ENCODE assay signal across 8 mouse cellular contexts in the genomic region with DNA sequence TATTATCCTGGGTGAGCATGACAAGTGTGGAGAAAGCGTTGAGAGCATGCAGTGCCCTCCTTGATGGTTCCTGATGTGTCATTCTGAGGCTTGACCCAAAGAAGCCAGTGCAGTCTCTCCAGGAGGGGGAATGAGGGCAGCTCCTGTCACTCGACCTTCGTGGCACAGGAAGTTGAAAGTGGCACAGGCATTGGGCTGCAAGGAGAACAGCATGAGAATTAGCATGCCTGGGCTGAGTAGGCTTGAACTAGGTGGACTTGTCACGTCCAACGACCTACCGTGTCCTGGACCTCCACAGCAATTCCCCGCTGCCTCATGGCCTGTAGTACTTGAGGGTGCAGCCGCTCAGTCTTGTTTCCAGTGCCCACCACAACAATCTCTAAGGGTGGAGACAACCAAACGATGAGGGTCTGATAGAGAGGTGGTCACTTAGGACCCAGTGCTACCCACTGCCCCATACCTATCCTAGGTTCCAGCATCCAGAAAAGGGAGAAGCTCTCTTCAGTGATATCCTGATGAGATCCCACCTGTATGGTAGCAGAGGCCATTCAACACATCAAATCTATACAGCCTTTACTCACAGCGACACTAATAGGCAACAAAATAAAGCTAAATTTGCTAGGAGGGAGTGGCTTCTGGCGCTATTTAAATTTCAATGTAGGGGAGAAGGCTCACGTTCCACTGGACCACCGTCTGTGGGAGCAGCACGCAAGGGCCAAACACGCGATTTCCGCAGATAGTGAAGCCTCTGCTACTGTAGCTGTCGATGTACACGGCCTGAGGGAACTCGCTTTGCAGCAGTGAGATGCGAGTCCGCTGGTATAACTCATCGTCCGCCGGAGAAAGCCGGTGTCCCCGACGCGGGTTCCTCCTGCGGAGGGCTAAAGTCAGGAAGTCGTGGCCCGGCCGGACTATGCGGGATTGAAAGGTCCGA. TPM values are rescaled to one million over a fixed set of nuclear protein-coding genes. Genes with fewer than 3 reads are reported as not detected.
A peak's percentile ranks its signal among the peaks of the same experiment; 100 is the strongest.
DNase-seq lines count a peak whose midpoint lies in the region; ATAC-seq and TF ChIP-seq lines count a peak whose summit lies in the region.

No protein-coding gene starts in this region.

- H3K27me3 ChIP-seq in testis, adult 2 months (ENCODE audit: control insufficient read depth, insufficient read depth, low read length): no peaks in the 10 kb centered on the region
- no peaks in the 10 kb centered on the region for H3K27me3 ChIP-seq in intestine, embryonic 14.5 days (replicated peaks; ENCODE audit: control insufficient read depth, insufficient read depth, low read length)
- no peaks in the 10 kb centered on the region for H3K27me3 ChIP-seq in midbrain, postnatal 0 days (ENCODE audit: insufficient read depth, low read length)

- peak overlapping the region; percentile 98 for H3K4me3 ChIP-seq in testis, adult 2 months (ENCODE audit: control insufficient read depth, low read depth, low read length)
- peak overlapping the region; percentile 70 for H3K4me3 ChIP-seq in intestine, embryonic 14.5 days (ENCODE audit: low read depth, low read length)
- peak overlapping the region; percentile 70 for H3K4me3 ChIP-seq in midbrain, postnatal 0 days (ENCODE audit: low read depth, low read length)

- no peak for TF ChIP-seq CTCF in testis, adult 2 months (IDR thresholded peaks at IDR 0.05; ENCODE audit: control insufficient read depth, insufficient read depth, insufficient replicate concordance, low read depth, low read length)
- no peak for TF ChIP-seq CTCF in midbrain, postnatal 0 days (IDR thresholded peaks at IDR 0.05)

- 10% methylated on average over 35 of the region's 35 CpGs for WGBS in intestine, embryonic 14.5 days
- 13% methylated on average over 35 of the region's 35 CpGs for WGBS in midbrain, postnatal 0 days

- DNase-seq in cerebellum, adult 11-12 months: peak; percentile 39
- DNase-seq in cerebellum, postnatal 36 days: no peak
- DNase-seq in testis, postnatal 10 days (ENCODE audit: low spot score): no peak
- DNase-seq in intestine, embryonic 14.5 days (ENCODE audit: low spot score): no peak
- DNase-seq in midbrain, postnatal 0 days (ENCODE audit: low spot score): peak; percentile 24
- DNase-seq in urinary bladder, postnatal 25 days (ENCODE audit: low spot score): no peak
- no peak for DNase-seq in gastrocnemius, adult 8-10 months (ENCODE audit: low spot score in 2 of 2)

- no peaks in the 10 kb centered on the region for H3K9me3 ChIP-seq in intestine, embryonic 14.5 days (ENCODE audit: control insufficient read depth, low read length)
- H3K9me3 ChIP-seq in midbrain, postnatal 0 days (ENCODE audit: low read length): no peaks in the 10 kb centered on the region

- peaks cover 2% of the 10 kb centered on the region for H3K36me3 ChIP-seq in testis, adult 2 months (ENCODE audit: control insufficient read depth, insufficient read depth, low read length)
- peaks cover 45% of the 10 kb centered on the region for H3K36me3 ChIP-seq in intestine, embryonic 14.5 days (ENCODE audit: control insufficient read depth, insufficient read depth, low read length)
- H3K36me3 ChIP-seq in midbrain, postnatal 0 days (ENCODE audit: insufficient read depth, low read length): peaks cover 29% of the 10 kb centered on the region

- H3K9ac ChIP-seq in intestine, embryonic 14.5 days (ENCODE audit: low read length): peak overlapping the region; percentile 58
- H3K9ac ChIP-seq in midbrain, postnatal 0 days (replicated peaks; ENCODE audit: low read length, poor library complexity, severe bottlenecking): peak overlapping the region; percentile 79

- TF ChIP-seq POLR2A in testis, adult 2 months (IDR thresholded peaks at IDR 0.05; ENCODE audit: control insufficient read depth, low read depth, low read length): peak; percentile 43; the same call in 1 of the 2 replicates

- peaks cover 20% of the 10 kb centered on the region for H3K4me1 ChIP-seq in testis, adult 2 months (ENCODE audit: control insufficient read depth, insufficient read depth, low read length)
- peaks cover 22% of the 10 kb centered on the region for H3K4me1 ChIP-seq in intestine, embryonic 14.5 days (replicated peaks; ENCODE audit: control insufficient read depth, insufficient read depth, low read length)
- peaks cover 21% of the 10 kb centered on the region for H3K4me1 ChIP-seq in midbrain, postnatal 0 days (ENCODE audit: insufficient read depth, low read length)

- no peak for ATAC-seq in intestine, embryonic 14.5 days (replicated peaks; ENCODE audit: low FRiP score, low TSS enrichment, low read depth)
- no peak for ATAC-seq in midbrain, postnatal 0 days (ENCODE audit: low FRiP score)

- peak overlapping the region; percentile 95 for H3K27ac ChIP-seq in testis, adult 2 months (ENCODE audit: control insufficient read depth, insufficient read depth, low read depth, low read length)
- H3K27ac ChIP-seq in intestine, embryonic 14.5 days (ENCODE audit: low read depth): peak overlapping the region; percentile 92
- peak overlapping the region; percentile 98 for H3K27ac ChIP-seq in midbrain, postnatal 0 days (ENCODE audit: low read depth, low read length)

- peak overlapping the region; percentile 83 for H3K4me2 ChIP-seq in intestine, embryonic 14.5 days (ENCODE audit: low read length)
- peak overlapping the region; percentile 99 for H3K4me2 ChIP-seq in midbrain, postnatal 0 days (ENCODE audit: low read depth, low read length, poor library complexity, severe bottlenecking)

RNA-seq across cellular contexts. Expression of a gene that starts 1.1 kb away (rescaled TPM):
- polyA plus RNA-seq in testis, adult 2 months (2012; rRNA removed): 347 and 402 TPM in 2 replicates
- polyA plus RNA-seq in intestine, embryonic 14.5 days (2014; fragmentation: Nextera tagmentation; extraction: Ambion mirVana): 37.0 and 39.8 TPM in 2 replicates
- total RNA-seq in midbrain, postnatal 0 days (2014; rRNA removed): 56.9 and 62.9 TPM in 2 replicates
- 93.1 and 93.8 TPM in 2 replicates for polyA plus RNA-seq in midbrain, postnatal 0 days (2015; fragmentation: Nextera tagmentation; extraction: Ambion mirVana)
- total RNA-seq in gastrocnemius, adult 8-10 months (2022): 10 to 100 TPM; 31.9 to 34.4 (median 33.0) TPM

RNA-seq across cellular contexts. Expression of a gene that starts 3.5 kb away (rescaled TPM):
- polyA plus RNA-seq in testis, adult 2 months (2012; rRNA removed): 184 and 185 TPM in 2 replicates
- 127 and 146 TPM in 2 replicates for polyA plus RNA-seq in intestine, embryonic 14.5 days (2014; fragmentation: Nextera tagmentation; extraction: Ambion mirVana)
- total RNA-seq in midbrain, postnatal 0 days (2014; rRNA removed): 98.3 and 119 TPM in 2 replicates
- 310 and 313 TPM in 2 replicates for polyA plus RNA-seq in midbrain, postnatal 0 days (2015; fragmentation: Nextera tagmentation; extraction: Ambion mirVana)
- total RNA-seq in gastrocnemius, adult 8-10 months (2022): 1 to 10 TPM; 6.0 to 9.1 (median 7.6) TPM

RNA-seq across cellular contexts. Expression of a gene that starts 6.1 kb away (rescaled TPM):
- 172 and 183 TPM in 2 replicates for polyA plus RNA-seq in testis, adult 2 months (2012; rRNA removed)
- 226 and 246 TPM in 2 replicates for polyA plus RNA-seq in intestine, embryonic 14.5 days (2014; fragmentation: Nextera tagmentation; extraction: Ambion mirVana)
- total RNA-seq in midbrain, postnatal 0 days (2014; rRNA removed): 81.3 and 81.7 TPM in 2 replicates
- 93.7 and 96.6 TPM in 2 replicates for polyA plus RNA-seq in midbrain, postnatal 0 days (2015; fragmentation: Nextera tagmentation; extraction: Ambion mirVana)
- 10 to 100 TPM; 60.2 to 78.6 (median 63.1) TPM for total RNA-seq in gastrocnemius, adult 8-10 months (2022)

RNA-seq across cellular contexts. Expression of a gene that starts 12.4 kb away (rescaled TPM):
- polyA plus RNA-seq in testis, adult 2 months (2012; rRNA removed): 13.4 and 13.5 TPM in 2 replicates
- polyA plus RNA-seq in intestine, embryonic 14.5 days (2014; fragmentation: Nextera tagmentation; extraction: Ambion mirVana): 82.0 and 95.0 TPM in 2 replicates
- total RNA-seq in midbrain, postnatal 0 days (2014; rRNA removed): 610 and 628 TPM in 2 replicates
- 378 and 391 TPM in 2 replicates for polyA plus RNA-seq in midbrain, postnatal 0 days (2015; fragmentation: Nextera tagmentation; extraction: Ambion mirVana)
- 1 to 10 TPM; 6.6 to 8.4 (median 7.7) TPM for total RNA-seq in gastrocnemius, adult 8-10 months (2022)

RNA-seq across cellular contexts. Expression of a gene that starts 31.3 kb away (rescaled TPM):
- 5.4 and 5.5 TPM in 2 replicates for polyA plus RNA-seq in testis, adult 2 months (2012; rRNA removed)
- 5.9 and 7.0 TPM in 2 replicates for polyA plus RNA-seq in intestine, embryonic 14.5 days (2014; fragmentation: Nextera tagmentation; extraction: Ambion mirVana)
- 51.7 and 65.8 TPM in 2 replicates for total RNA-seq in midbrain, postnatal 0 days (2014; rRNA removed)
- polyA plus RNA-seq in midbrain, postnatal 0 days (2015; fragmentation: Nextera tagmentation; extraction: Ambion mirVana): 48.7 and 53.5 TPM in 2 replicates
- total RNA-seq in gastrocnemius, adult 8-10 months (2022): 1 to 10 TPM; 3.8 to 5.5 (median 4.9) TPM

Comparison
In these comparisons a context has a peak if more than half of its experiments do, and no peak if none do; other contexts are left out.
1. DNase-seq: peak in cerebellum, adult 11-12 months (single experiment) and midbrain, postnatal 0 days (single experiment); none in cerebellum, postnatal 36 days (0 of 2), testis, postnatal 10 days (single experiment), intestine, embryonic 14.5 days (single experiment), urinary bladder, postnatal 25 days (single experiment) and gastrocnemius, adult 8-10 months (0 of 2).
2. Peak in every context shown above with its lines, with median percentiles within 50 percentile points of each other: H3K27ac ChIP-seq and H3K4me3 ChIP-seq.